Mouse (Mus musculus): ENCODE measurements around the gene Atp6v1g1. TPM values are rescaled to one million over a fixed set of nuclear protein-coding genes. Genes with fewer than 3 reads are reported as not detected.

Atp6v1g1 gene
- polyA plus RNA-seq, 1 experiment from 2014 or later, result 544 TPM

- H3K27me3 ChIP-seq (replicated peaks; ENCODE audit: control insufficient read depth, insufficient read depth, low read length), result no peaks in the 10 kb centered on the region
- no peak overlapping the region for H3K27ac ChIP-seq (ENCODE audit: low read depth, low read length)
- H3K9me3 ChIP-seq (replicated peaks; ENCODE audit: control insufficient read depth, low read length), result no peaks in the 10 kb centered on the region
- no peak overlapping the region for H3K4me2 ChIP-seq (ENCODE audit: low read length)
- 85% methylated on average over 7 of the region's 7 CpGs for WGBS
- H3K4me1 ChIP-seq (ENCODE audit: control insufficient read depth, insufficient read depth, low read length), result no peaks in the 10 kb centered on the region
- ATAC-seq (no peak), DNase-seq (ENCODE audit: low spot score) (no peak)
- H3K4me3 ChIP-seq (ENCODE audit: low read depth, low read length), result no peak overlapping the region
- no peaks in the 10 kb centered on the region for H3K36me3 ChIP-seq (ENCODE audit: control insufficient read depth, insufficient read depth, low read length)
- no peak overlapping the region for H3K9ac ChIP-seq (ENCODE audit: low read length)
Measured at GRCm38 (mm10) chr4:63561861-63562675, 17.5 kb downstream of the Atp6v1g1 start.

GRCm38 (mm10) chr4:63562742-63563141, 18.2 kb downstream of the Atp6v1g1 start:
- WGBS, result 87% methylated on average over 4 of the region's 4 CpGs
- Histone ChIP-seq H3K4me2 (ENCODE audit: low read length) (no peak overlapping the region), H3K9ac (ENCODE audit: low read length) (no peak overlapping the region), H3K4me3 (ENCODE audit: low read depth, low read length) (no peak overlapping the region), H3K27ac (ENCODE audit: low read depth, low read length) (no peak overlapping the region), H3K27me3 (replicated peaks; ENCODE audit: control insufficient read depth, insufficient read depth, low read length) (no peaks in the 10 kb centered on the region), H3K36me3 (ENCODE audit: control insufficient read depth, insufficient read depth, low read length) (no peaks in the 10 kb centered on the region), H3K4me1 (ENCODE audit: control insufficient read depth, insufficient read depth, low read length) (no peaks in the 10 kb centered on the region), H3K9me3 (replicated peaks; ENCODE audit: control insufficient read depth, low read length) (no peaks in the 10 kb centered on the region)
- DNase-seq (ENCODE audit: low spot score) (no peak), ATAC-seq (no peak)

DNA sequence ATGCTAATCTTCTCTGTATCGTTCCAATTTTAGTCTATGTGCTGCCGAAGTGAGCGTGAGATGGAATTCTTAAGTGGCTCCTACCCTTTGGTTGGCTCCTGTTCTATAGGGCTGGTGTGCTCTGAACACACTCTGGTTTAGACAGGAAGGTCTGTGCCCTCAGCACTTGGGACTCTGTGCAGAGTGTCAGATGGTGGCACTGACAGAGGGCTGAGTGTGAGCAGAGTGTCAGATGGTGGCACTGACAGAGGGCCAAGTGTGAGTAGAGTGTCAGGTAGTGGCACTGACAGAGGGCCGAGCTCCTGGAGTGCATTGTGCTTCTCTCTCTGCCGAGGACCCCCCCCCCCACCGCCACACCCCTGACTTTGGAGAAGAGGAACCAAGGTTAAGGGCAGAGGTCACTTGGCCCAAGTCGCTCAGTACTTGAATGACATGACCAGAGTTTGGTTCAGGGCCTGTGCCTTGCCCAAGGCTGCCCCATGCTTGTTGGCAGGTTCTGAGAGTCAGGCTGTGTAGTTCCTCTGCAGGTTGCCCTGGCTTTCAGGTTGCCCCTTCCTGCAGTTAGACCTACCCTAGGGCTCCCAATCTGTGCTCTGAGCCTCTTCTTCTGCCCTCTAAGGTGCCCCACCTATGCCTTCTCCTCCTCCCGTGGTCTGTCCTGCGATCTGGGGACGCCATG, 23.3 kb downstream of the Atp6v1g1 start:
- H3K27me3 ChIP-seq (replicated peaks; ENCODE audit: control insufficient read depth, insufficient read depth, low read length), result no peaks in the 10 kb centered on the region
- H3K4me2 ChIP-seq (ENCODE audit: low read length), result no peak overlapping the region
- H3K9me3 ChIP-seq (replicated peaks; ENCODE audit: control insufficient read depth, low read length), result no peaks in the 10 kb centered on the region
- H3K36me3 ChIP-seq (ENCODE audit: control insufficient read depth, insufficient read depth, low read length), result no peaks in the 10 kb centered on the region
- no peak overlapping the region for H3K27ac ChIP-seq (ENCODE audit: low read depth, low read length)
- no peak overlapping the region for H3K9ac ChIP-seq (ENCODE audit: low read length)
- ATAC-seq (peak; percentile 23; the same call in 1 of the 2 replicates), DNase-seq (ENCODE audit: low spot score) (no peak)
- no peak overlapping the region for H3K4me3 ChIP-seq (ENCODE audit: low read depth, low read length)
- 92% methylated on average over 10 of the region's 10 CpGs for WGBS
- H3K4me1 ChIP-seq (ENCODE audit: control insufficient read depth, insufficient read depth, low read length), result peaks cover 7% of the 10 kb centered on the region

- Histone ChIP-seq H3K36me3 (ENCODE audit: control insufficient read depth, insufficient read depth, low read length) (no peaks in the 10 kb centered on the region), H3K9me3 (replicated peaks; ENCODE audit: control insufficient read depth, low read length) (no peaks in the 10 kb centered on the region), H3K4me3 (ENCODE audit: low read depth, low read length) (no peak overlapping the region), H3K27ac (ENCODE audit: low read depth, low read length) (no peak overlapping the region), H3K4me2 (ENCODE audit: low read length) (no peak overlapping the region), H3K4me1 (ENCODE audit: control insufficient read depth, insufficient read depth, low read length) (peaks cover 7% of the 10 kb centered on the region), H3K9ac (ENCODE audit: low read length) (no peak overlapping the region), H3K27me3 (replicated peaks; ENCODE audit: control insufficient read depth, insufficient read depth, low read length) (no peaks in the 10 kb centered on the region)
- 88% methylated on average over 8 of the region's 8 CpGs for WGBS
- ATAC-seq (no peak), DNase-seq (ENCODE audit: low spot score) (no peak)
Measured at GRCm38 (mm10) chr4:63569322-63569721, 24.8 kb downstream of the Atp6v1g1 start.

GRCm38 (mm10) chr4:63570208-63570781, 25.7 kb downstream of the Atp6v1g1 start:
- Histone ChIP-seq H3K9ac (ENCODE audit: low read length) (no peak overlapping the region), H3K27ac (ENCODE audit: low read depth, low read length) (no peak overlapping the region), H3K9me3 (replicated peaks; ENCODE audit: control insufficient read depth, low read length) (no peaks in the 10 kb centered on the region), H3K4me2 (ENCODE audit: low read length) (no peak overlapping the region), H3K36me3 (ENCODE audit: control insufficient read depth, insufficient read depth, low read length) (no peaks in the 10 kb centered on the region), H3K4me1 (ENCODE audit: control insufficient read depth, insufficient read depth, low read length) (peaks cover 7% of the 10 kb centered on the region), H3K27me3 (replicated peaks; ENCODE audit: control insufficient read depth, insufficient read depth, low read length) (no peaks in the 10 kb centered on the region), H3K4me3 (ENCODE audit: low read depth, low read length) (no peak overlapping the region)
- WGBS, result 18% methylated on average over 7 of the region's 7 CpGs
- ATAC-seq (no peak), DNase-seq (ENCODE audit: low spot score) (peak; percentile 34)

DNA sequence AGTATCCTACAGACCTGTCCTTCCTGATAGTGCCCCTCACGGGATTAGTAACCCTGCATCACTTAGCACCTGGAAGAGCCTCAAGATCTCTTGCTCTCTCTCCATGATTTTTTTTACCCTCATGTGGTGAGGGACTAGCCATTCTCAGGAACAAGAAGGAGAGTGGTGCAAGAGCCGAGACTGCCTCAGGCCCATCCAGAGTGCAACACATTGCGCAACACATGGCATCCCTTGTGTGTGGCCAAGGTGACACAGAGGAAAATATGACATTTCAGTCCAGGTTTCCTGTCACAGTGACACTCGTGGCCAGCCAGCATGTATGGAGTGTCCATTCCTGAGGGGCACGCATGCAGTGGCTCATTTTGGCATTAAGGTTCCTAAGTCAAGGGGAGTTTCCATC, 28.0 kb downstream of the Atp6v1g1 start:
- 92% methylated on average over 5 of the region's 5 CpGs for WGBS
- Histone ChIP-seq H3K27ac (ENCODE audit: low read depth, low read length) (no peak overlapping the region), H3K9me3 (replicated peaks; ENCODE audit: control insufficient read depth, low read length) (no peaks in the 10 kb centered on the region), H3K36me3 (ENCODE audit: control insufficient read depth, insufficient read depth, low read length) (no peaks in the 10 kb centered on the region), H3K4me2 (ENCODE audit: low read length) (no peak overlapping the region), H3K9ac (ENCODE audit: low read length) (no peak overlapping the region), H3K27me3 (replicated peaks; ENCODE audit: control insufficient read depth, insufficient read depth, low read length) (no peaks in the 10 kb centered on the region), H3K4me1 (ENCODE audit: control insufficient read depth, insufficient read depth, low read length) (peaks cover 7% of the 10 kb centered on the region), H3K4me3 (ENCODE audit: low read depth, low read length) (no peak overlapping the region)
- no peak for DNase-seq (ENCODE audit: low spot score)
- no peak for ATAC-seq

GRCm38 (mm10) chr4:63579649-63580048, 35.1 kb downstream of the Atp6v1g1 start:
- no peaks in the 10 kb centered on the region for H3K9me3 ChIP-seq (replicated peaks; ENCODE audit: control insufficient read depth, low read length)
- no peaks in the 10 kb centered on the region for H3K36me3 ChIP-seq (ENCODE audit: control insufficient read depth, insufficient read depth, low read length)
- no peak overlapping the region for H3K4me3 ChIP-seq (ENCODE audit: low read depth, low read length)
- no peaks in the 10 kb centered on the region for H3K27me3 ChIP-seq (replicated peaks; ENCODE audit: control insufficient read depth, insufficient read depth, low read length)
- DNase-seq (ENCODE audit: low spot score) (no peak), ATAC-seq (no peak)
- WGBS, result 85% methylated on average over 14 of the region's 14 CpGs
- H3K27ac ChIP-seq (ENCODE audit: low read depth, low read length), result peak overlapping the region; percentile 5; the same call in 1 of the 2 replicates
- 0 out of 2 replicates have a peak, but pooled peaks cover 2% of the 10 kb centered on the region for H3K4me1 ChIP-seq (ENCODE audit: control insufficient read depth, insufficient read depth, low read length)
- no peak overlapping the region for H3K9ac ChIP-seq (ENCODE audit: low read length)
- H3K4me2 ChIP-seq (ENCODE audit: low read length), result no peak overlapping the region

GRCm38 (mm10) chr4:63580078-63580477, 35.5 kb downstream of the Atp6v1g1 start:
- WGBS, result 15% methylated on average over 6 of the region's 6 CpGs
- Histone ChIP-seq H3K9me3 (replicated peaks; ENCODE audit: control insufficient read depth, low read length) (no peaks in the 10 kb centered on the region), H3K27ac (ENCODE audit: low read depth, low read length) (peak overlapping the region; percentile 5; the same call in 1 of the 2 replicates), H3K4me1 (ENCODE audit: control insufficient read depth, insufficient read depth, low read length) (0 out of 2 replicates have a peak, but pooled peaks cover 2% of the 10 kb centered on the region), H3K4me2 (ENCODE audit: low read length) (no peak overlapping the region), H3K36me3 (ENCODE audit: control insufficient read depth, insufficient read depth, low read length) (no peaks in the 10 kb centered on the region), H3K9ac (ENCODE audit: low read length) (no peak overlapping the region), H3K4me3 (ENCODE audit: low read depth, low read length) (no peak overlapping the region), H3K27me3 (replicated peaks; ENCODE audit: control insufficient read depth, insufficient read depth, low read length) (no peaks in the 10 kb centered on the region)
- peak; percentile 57 for DNase-seq (ENCODE audit: low spot score)
- ATAC-seq, result peak; percentile 44

Data from forebrain, embryonic 14.5 days (tissue).